Mouse (Mus musculus): Measurements from ENCODE around the gene Scd3.

DNA sequence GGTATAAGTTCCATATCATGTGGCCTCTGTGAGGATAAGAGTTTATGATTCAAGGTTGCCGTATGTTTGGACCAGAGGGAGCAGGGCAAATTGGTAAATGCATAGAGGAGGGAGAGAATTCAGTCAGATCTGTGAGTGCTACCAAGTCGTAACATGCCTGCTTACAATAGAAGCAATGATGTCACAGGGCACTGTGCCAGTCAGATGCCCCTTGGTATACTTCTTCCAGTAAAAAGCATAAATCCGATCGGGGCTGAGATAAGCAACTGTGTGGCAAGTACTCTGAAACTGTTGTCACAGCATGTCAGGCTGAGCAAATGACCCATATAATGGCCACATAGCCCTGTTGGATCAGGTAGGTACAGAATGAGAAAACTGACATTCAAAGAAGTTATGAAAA lies 14.0 kb upstream of the Scd3 start:
- TF ChIP-seq POLR2A (IDR thresholded peaks at IDR 0.05; ENCODE audit: insufficient read depth, low read depth, low read length) (no peak), CTCF (IDR thresholded peaks at IDR 0.05; ENCODE audit: insufficient read depth, low read depth, low read length) (no peak)

Data from olfactory bulb, adult 2 months (tissue).